Comparison of ENCODE assay signal across 32 mouse cellular contexts in genomic region chr1:71648166-71648565, GRCm38 (mm10). TPM values are rescaled to one million over a fixed set of nuclear protein-coding genes. Genes with fewer than 3 reads are reported as not detected.
DNase-seq lines count a peak whose midpoint lies in the region; ATAC-seq and TF ChIP-seq lines count a peak whose summit lies in the region.
"Had no signal": no experiment of that assay in that cellular context is flagged by ENCODE, and none has a peak within 500 bp of the region (broad histone marks: within the 10 kb centered on the region; RNA-seq: fewer than 3 reads in every experiment).

No protein-coding gene starts in this region.

- TF ChIP-seq EP300 in liver, postnatal 0 days (IDR thresholded peaks at IDR 0.05; ENCODE audit: low read depth), result no peak

- H3K36me3 ChIP-seq in heart, embryonic 13.5 days, result peaks cover 78% of the 10 kb centered on the region
- H3K36me3 ChIP-seq in liver, postnatal 0 days (replicated peaks; ENCODE audit: insufficient read depth, low read length), result peaks cover 33% of the 10 kb centered on the region
- H3K36me3 ChIP-seq in liver, embryonic 11.5 days (ENCODE audit: control insufficient read depth, insufficient read depth, low read length), result peaks cover 18% of the 10 kb centered on the region
- H3K36me3 ChIP-seq in ES-E14 (ENCODE audit: control insufficient read depth, insufficient read depth, low read length, poor library complexity, severe bottlenecking) (peaks cover 48% of the 10 kb centered on the region), myocyte (ENCODE audit: control insufficient read depth, insufficient read depth) (peaks cover 79% of the 10 kb centered on the region)
- H3K36me3 ChIP-seq: hindbrain, embryonic 15.5 days had no signal

- H3K27ac ChIP-seq in heart, embryonic 13.5 days (replicated peaks), result no peak overlapping the region
- peak overlapping the region; percentile 86 for H3K27ac ChIP-seq in liver, postnatal 0 days (ENCODE audit: low read depth)
- no peak overlapping the region for H3K27ac ChIP-seq in liver, embryonic 11.5 days (ENCODE audit: low read depth, low read length)
- peak overlapping the region; percentile 57; the same call in 1 of the 2 replicates for H3K27ac ChIP-seq in ES-E14 (ENCODE audit: insufficient read depth, low read depth, low read length, poor library complexity, severe bottlenecking)
- H3K27ac ChIP-seq: embryonic facial prominence, embryonic 13.5 days; gastrocnemius, adult 2 months; hindbrain, embryonic 10.5 days; hindbrain, embryonic 15.5 days; liver, embryonic 13.5 days; neural tube, embryonic 12.5 days had no signal

- H3ac ChIP-seq in myocyte (ENCODE audit: control insufficient read depth, insufficient read length), result no peak overlapping the region

- 78% methylated on average over 7 of the region's 7 CpGs for WGBS in heart, embryonic 13.5 days
- 76% methylated on average over 7 of the region's 7 CpGs for WGBS in liver, postnatal 0 days (ENCODE audit: insufficient replicate concordance)
- WGBS in liver, embryonic 11.5 days, result 90% methylated on average over 7 of the region's 7 CpGs

- peak overlapping the region; percentile 5; the same call in 1 of the 2 replicates for H3K4me3 ChIP-seq in heart, embryonic 13.5 days
- H3K4me3 ChIP-seq in liver, postnatal 0 days (ENCODE audit: low read depth, low read length), result peak overlapping the region; percentile 15; the same call in 1 of the 2 replicates
- H3K4me3 ChIP-seq in liver, embryonic 11.5 days (ENCODE audit: low read depth, low read length), result no peak overlapping the region
- H3K4me3 ChIP-seq in ES-E14 (ENCODE audit: insufficient read depth in 1 of 2, low read depth in 1 of 2, low read length in 2 of 2, poor library complexity in 1 of 2, severe bottlenecking in 1 of 2) (peak overlapping the region in 1 of 2 experiments; percentile 19; a peak in 2 of 4 replicates), myocyte (peak overlapping the region; percentile 95)
- H3K4me3 ChIP-seq: embryonic facial prominence, embryonic 13.5 days; erythroblast, embryonic 14.5 days; gastrocnemius, adult 2 months; hindbrain, embryonic 10.5 days; hindbrain, embryonic 15.5 days; liver, embryonic 13.5 days; neural tube, embryonic 12.5 days had no signal

- TF ChIP-seq CTCF in liver, postnatal 0 days (IDR thresholded peaks at IDR 0.05; ENCODE audit: low read depth), result no peak

- peak; percentile 1 for TF ChIP-seq POLR2A in myocyte (IDR thresholded peaks at IDR 0.05; ENCODE audit: insufficient read length, low read depth)

- no peak overlapping the region for H3K9ac ChIP-seq in heart, embryonic 13.5 days
- H3K9ac ChIP-seq in liver, postnatal 0 days (replicated peaks), result 0 out of 2 replicates have a peak overlapping the region, but pooled peaks have one; percentile 9
- H3K9ac ChIP-seq in liver, embryonic 11.5 days (ENCODE audit: low read depth, low read length), result no peak overlapping the region
- H3K9ac ChIP-seq in ES-E14 (ENCODE audit: insufficient read depth, low read depth, low read length, poor library complexity, severe bottlenecking), result peak overlapping the region; percentile 53; the same call in 1 of the 2 replicates
- H3K9ac ChIP-seq: embryonic facial prominence, embryonic 13.5 days; hindbrain, embryonic 15.5 days; liver, embryonic 13.5 days; lung, embryonic 14.5 days; neural tube, embryonic 12.5 days had no signal

- ATAC-seq in heart, embryonic 13.5 days (ENCODE audit: extremely low read depth, insufficient number of reproducible peaks, low FRiP score, low TSS enrichment), result no peak
- no peak for ATAC-seq in liver, postnatal 0 days
- no peak for ATAC-seq in liver, embryonic 11.5 days (replicated peaks; ENCODE audit: low FRiP score)
- ATAC-seq: CD4-positive, CD25-positive, alpha-beta regulatory T cell, adult 4 months; forebrain, embryonic 16.5 days; inflammation-experienced regulatory T-cells, adult 6 months; midbrain, embryonic 16.5 days; Patski had no signal

- H3K4me2 ChIP-seq in heart, embryonic 13.5 days, result peak overlapping the region; percentile 93
- H3K4me2 ChIP-seq in liver, postnatal 0 days (ENCODE audit: low read depth, low read length), result peak overlapping the region; percentile 66
- H3K4me2 ChIP-seq in liver, embryonic 11.5 days, result no peak overlapping the region
- H3K4me2 ChIP-seq in myocyte (ENCODE audit: low read depth), result peak overlapping the region; percentile 97
- H3K4me2 ChIP-seq: embryonic facial prominence, embryonic 13.5 days; hindbrain, embryonic 15.5 days; lung, embryonic 14.5 days; midbrain, embryonic 11.5 days; neural tube, embryonic 12.5 days had no signal

- H3K79me2 ChIP-seq in myocyte (ENCODE audit: control insufficient read depth, insufficient read depth), result peaks cover 90% of the 10 kb centered on the region

- H3K27me3 ChIP-seq in heart, embryonic 13.5 days (replicated peaks), result no peaks in the 10 kb centered on the region
- H3K27me3 ChIP-seq in liver, postnatal 0 days (ENCODE audit: insufficient read depth, low read length), result 0 out of 2 replicates have a peak, but pooled peaks cover 3% of the 10 kb centered on the region
- H3K27me3 ChIP-seq in liver, embryonic 11.5 days (replicated peaks; ENCODE audit: control insufficient read depth, insufficient read depth, low read length), result peaks cover 2% of the 10 kb centered on the region; the same call in 1 of the 2 replicates
- H3K27me3 ChIP-seq in myocyte (ENCODE audit: control insufficient read depth, insufficient read depth, insufficient read length), result no peaks in the 10 kb centered on the region
- H3K27me3 ChIP-seq: embryonic facial prominence, embryonic 13.5 days; hindbrain, embryonic 15.5 days; neural tube, embryonic 12.5 days; Patski had no signal

- in situ Hi-C loops in ES-E14 (cut with MboI; ENCODE audit: low sequenced_read_pairs in 2 of 2, unreplicated experiment in 2 of 2), result no loop called here

- peaks cover 38% of the 10 kb centered on the region for H3K4me1 ChIP-seq in heart, embryonic 13.5 days
- H3K4me1 ChIP-seq in liver, postnatal 0 days (ENCODE audit: insufficient read depth), result 0 out of 2 replicates have a peak, but pooled peaks cover 3% of the 10 kb centered on the region
- H3K4me1 ChIP-seq in liver, embryonic 11.5 days (replicated peaks; ENCODE audit: control insufficient read depth, insufficient read depth, low read length), result peaks cover 4% of the 10 kb centered on the region
- H3K4me1 ChIP-seq in ES-E14 (ENCODE audit: control insufficient read depth in 2 of 2, insufficient read depth in 2 of 2, low read length in 2 of 2, poor library complexity in 1 of 2), result peaks cover 7 to 26% of the 10 kb centered on the region in 2 experiments; a peak in 3 of 4 replicates

- no peaks in the 10 kb centered on the region for H3K9me3 ChIP-seq in heart, embryonic 13.5 days
- no peaks in the 10 kb centered on the region for H3K9me3 ChIP-seq in liver, postnatal 0 days (ENCODE audit: low read length)
- no peaks in the 10 kb centered on the region for H3K9me3 ChIP-seq in liver, embryonic 11.5 days (ENCODE audit: control insufficient read depth, low read length)
- H3K9me3 ChIP-seq in ES-E14 (ENCODE audit: control insufficient read depth, insufficient read depth, low read depth, low read length), result no peaks in the 10 kb centered on the region
- H3K9me3 ChIP-seq: embryonic facial prominence, embryonic 13.5 days; hindbrain, embryonic 10.5 days; hindbrain, embryonic 15.5 days; liver, embryonic 13.5 days; neural tube, embryonic 12.5 days had no signal

- DNase-seq in heart, adult 9 months (ENCODE audit: low spot score in 2 of 2), result no peak
- DNase-seq in liver, postnatal 0 days, result no peak
- no peak for DNase-seq in liver, embryonic 11.5 days (ENCODE audit: low spot score)
- no peak for DNase-seq in ES-E14 (ENCODE audit: low read depth, low spot score)
- no peak for DNase-seq in spleen, adult 18-20 months
- no peak for DNase-seq in kidney, postnatal 10 days
- DNase-seq: adrenal gland, postnatal 25 days; cerebellum, adult 18-20 months; cerebellum, postnatal 10 days; gastrocnemius, adult 2 months; gastrocnemius, postnatal 36 days; heart, adult 18-20 months; kidney, adult 11 months; kidney, postnatal 25 days; left cerebral cortex, postnatal 4 days; liver, embryonic 13.5 days; lung, embryonic 14.5 days; thymus, postnatal 14 days had no signal

TF ChIP-seq in ES-E14, 5 proteins besides CTCF, POLR2A, EP300 and RAD21:
- TF ChIP-seq HCFC1 (IDR thresholded peaks at IDR 0.05; ENCODE audit: borderline replicate concordance, insufficient read depth, low read length), result no peak
- no peak for TF ChIP-seq MAFK (IDR thresholded peaks at IDR 0.05; ENCODE audit: insufficient read depth, low read depth, low read length)
- TF ChIP-seq ZC3H11A (IDR thresholded peaks at IDR 0.05; ENCODE audit: borderline replicate concordance, low read depth, low read length), result no peak
- TF ChIP-seq CHD2 (IDR thresholded peaks at IDR 0.05; ENCODE audit: low read depth, low read length), result no peak
- TF ChIP-seq ZNF384 (IDR thresholded peaks at IDR 0.05; ENCODE audit: low read depth, low read length), result no peak

TF ChIP-seq in myocyte, 11 proteins besides CTCF, POLR2A, EP300 and RAD21:
- TF ChIP-seq TCF12 (IDR thresholded peaks at IDR 0.05; ENCODE audit: insufficient read depth, poor library complexity, severe bottlenecking), result no peak
- no peak for TF ChIP-seq MYOG (IDR thresholded peaks at IDR 0.05; ENCODE audit: control insufficient read depth in 1 of 3, insufficient read depth in 1 of 3, insufficient read length in 2 of 3, low read depth in 2 of 3)
- no peak for TF ChIP-seq SRF (IDR thresholded peaks at IDR 0.05; ENCODE audit: control insufficient read depth, insufficient read length, low read depth)
- no peak for TF ChIP-seq POLR2AphosphoS2 (IDR thresholded peaks at IDR 0.05; ENCODE audit: insufficient read length, low read depth)
- no peak for TF ChIP-seq CEBPB (IDR thresholded peaks at IDR 0.05; ENCODE audit: insufficient read depth, poor library complexity, severe bottlenecking)
- no peak for TF ChIP-seq USF1 (IDR thresholded peaks at IDR 0.05; ENCODE audit: low read depth)
- TF ChIP-seq MYOD1 (IDR thresholded peaks at IDR 0.05; ENCODE audit: control insufficient read depth in 1 of 3, insufficient read length in 2 of 3, low read depth in 2 of 3), result no peak
- no peak for TF ChIP-seq MAX (IDR thresholded peaks at IDR 0.05; ENCODE audit: low read depth)
- no peak for TF ChIP-seq TCF3 (IDR thresholded peaks at IDR 0.05; ENCODE audit: insufficient read length, low read depth)
- TF ChIP-seq REST (IDR thresholded peaks at IDR 0.05; ENCODE audit: insufficient read depth, insufficient read length), result no peak
- no peak for TF ChIP-seq E2F4 (IDR thresholded peaks at IDR 0.05; ENCODE audit: insufficient read depth)

RNA-seq across cellular contexts. Expression of gene Fn1, which starts 4.8 kb away (rescaled TPM):
- polyA plus RNA-seq in heart, embryonic 13.5 days (2015; fragmentation: Nextera tagmentation; extraction: Ambion mirVana), result 200 and 248 TPM in 2 replicates
- 380 and 450 TPM in 2 replicates for polyA plus RNA-seq in liver, postnatal 0 days (2015; fragmentation: Nextera tagmentation; extraction: Ambion mirVana)
- 171 and 175 TPM in 2 replicates for polyA plus RNA-seq in liver, embryonic 11.5 days (2014; fragmentation: Nextera tagmentation; extraction: Ambion mirVana)
- total RNA-seq in ES-E14 (2012; rRNA removed), result 491 and 803 TPM in 2 replicates
- polyA plus RNA-seq in myocyte (2012; fragmentation: generic; extraction: Trizol), result 1,265 TPM
- total RNA-seq: MEL had no signal

Comparison
In these comparisons a context has a peak if more than half of its experiments do, and no peak if none do; other contexts are left out.
1. H3K27ac ChIP-seq: peak in liver, postnatal 0 days (single experiment) and ES-E14 (single experiment); none in heart, embryonic 13.5 days (single experiment) and liver, embryonic 11.5 days (single experiment).
2. H3K9ac ChIP-seq: peak in liver, postnatal 0 days (single experiment) and ES-E14 (single experiment); none in heart, embryonic 13.5 days (single experiment) and liver, embryonic 11.5 days (single experiment).